Mouse (Mus musculus) G1E-ER4 (cell line): ENCODE data around the gene Gm20388. TPM values are rescaled to one million over a fixed set of nuclear protein-coding genes. Genes with fewer than 3 reads are reported as not detected.

Experiments
- GATA1 ChIP-seq: IDR thresholded peaks from one replicate; pipeline ENCODE4 v1.8.0; 2012; ENCODE audit warnings: low read length, inconsistent platforms
- polyA plus RNA-seq: library from polyadenylated mRNA; stranded (reverse); fragments of >175 nt; gene quantifications from 2 replicates; pipeline ENCODE4 v1.2.3, GENCODE M21; 2012

The Gm20388 gene
- polyA plus RNA-seq, 1 experiment: not detected

GRCm38 (mm10) chr8:123786644-123787043, 3876.0 kb downstream of the Gm20388 start:
- no peak for TF ChIP-seq GATA1

- no peak for TF ChIP-seq GATA1
Observed at GRCm38 (mm10) chr8:123787254-123787897, 3876.7 kb downstream of the Gm20388 start.

- TF ChIP-seq GATA1: no peak
Observed at GRCm38 (mm10) chr8:123788416-123789170, 3878.0 kb downstream of the Gm20388 start.

GRCm38 (mm10) chr8:123789461-123789860, 3878.8 kb downstream of the Gm20388 start:
- TF ChIP-seq GATA1: no peak

- no peak for TF ChIP-seq GATA1
Observed at GRCm38 (mm10) chr8:123789970-123790369, 3879.3 kb downstream of the Gm20388 start.

- no peak for TF ChIP-seq GATA1
Observed at GRCm38 (mm10) chr8:123791101-123791844, 3880.6 kb downstream of the Gm20388 start.

- no peak for TF ChIP-seq GATA1
Observed at GRCm38 (mm10) chr8:123791845-123792225, 3881.2 kb downstream of the Gm20388 start.

- TF ChIP-seq GATA1: no peak
Observed at GRCm38 (mm10) chr8:123793900-123794299, 3883.3 kb downstream of the Gm20388 start.

GRCm38 (mm10) chr8:123794766-123795165, 3884.1 kb downstream of the Gm20388 start:
- no peak for TF ChIP-seq GATA1

GRCm38 (mm10) chr8:123796758-123797157, 3886.1 kb downstream of the Gm20388 start:
- TF ChIP-seq GATA1: no peak

GRCm38 (mm10) chr8:123797928-123798327, 3887.3 kb downstream of the Gm20388 start:
- TF ChIP-seq GATA1: peak; percentile 45

- no peak for TF ChIP-seq GATA1
Observed at GRCm38 (mm10) chr8:123799434-123799833, 3888.8 kb downstream of the Gm20388 start.

- TF ChIP-seq GATA1: no peak
Observed at GRCm38 (mm10) chr8:123799885-123800284, 3889.2 kb downstream of the Gm20388 start.

- no peak for TF ChIP-seq GATA1
Observed at GRCm38 (mm10) chr8:123800867-123801266, 3890.2 kb downstream of the Gm20388 start.

GRCm38 (mm10) chr8:123801538-123801937, 3890.9 kb downstream of the Gm20388 start:
- no peak for TF ChIP-seq GATA1

- TF ChIP-seq GATA1: no peak
Observed at GRCm38 (mm10) chr8:123803639-123804038, 3893.0 kb downstream of the Gm20388 start.

GRCm38 (mm10) chr8:123804586-123804985, 3893.9 kb downstream of the Gm20388 start:
- no peak for TF ChIP-seq GATA1
